Mouse (Mus musculus) brain, embryonic 18.5 days (tissue): ENCODE data around the gene Fam57b.
A peak's percentile ranks its signal among the peaks of the same experiment; 100 is the strongest.

Experiments
- DNase-seq: peaks from one replicate; pipeline ENCODE4 v3.0.0-alpha.2; 2012; ENCODE audit warnings: low read depth, low spot score

Gene Fam57b

GRCm38 (mm10) chr7:126825952-126826351 is 28.5 kb downstream of the Fam57b start:
- DNase-seq = no peak

GRCm38 (mm10) chr7:126831539-126831938 is 34.1 kb downstream of the Fam57b start, which contains the start of gene 4930451I11Rik:
4930451I11Rik (minus strand) TSS chr7:126831639.
- no peak for DNase-seq

GRCm38 (mm10) chr7:126832036-126832598 is 34.6 kb downstream of the Fam57b start:
- DNase-seq = no peak

GRCm38 (mm10) chr7:126833294-126833693 is 35.8 kb downstream of the Fam57b start:
- no peak for DNase-seq

DNA sequence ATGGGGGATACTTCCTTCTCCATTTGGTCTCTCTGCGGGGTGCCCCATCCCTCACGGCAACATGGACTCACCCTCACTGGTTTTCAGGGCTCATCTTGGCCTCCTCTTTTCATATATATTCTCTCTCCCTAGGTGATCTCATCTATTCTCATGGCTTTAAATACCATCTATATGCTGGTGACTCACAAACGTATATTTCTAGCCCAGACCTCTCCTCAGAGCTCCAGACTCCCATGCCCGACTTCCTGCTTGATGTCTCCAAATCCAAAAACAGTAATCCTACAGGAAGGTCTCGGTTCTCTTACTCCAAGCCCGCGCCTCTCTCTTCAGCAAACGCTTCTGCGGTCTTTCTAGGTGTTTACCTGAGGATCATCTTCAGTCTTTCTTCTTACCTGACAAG is 45.8 kb downstream of the Fam57b start:
- DNase-seq = no peak

DNA sequence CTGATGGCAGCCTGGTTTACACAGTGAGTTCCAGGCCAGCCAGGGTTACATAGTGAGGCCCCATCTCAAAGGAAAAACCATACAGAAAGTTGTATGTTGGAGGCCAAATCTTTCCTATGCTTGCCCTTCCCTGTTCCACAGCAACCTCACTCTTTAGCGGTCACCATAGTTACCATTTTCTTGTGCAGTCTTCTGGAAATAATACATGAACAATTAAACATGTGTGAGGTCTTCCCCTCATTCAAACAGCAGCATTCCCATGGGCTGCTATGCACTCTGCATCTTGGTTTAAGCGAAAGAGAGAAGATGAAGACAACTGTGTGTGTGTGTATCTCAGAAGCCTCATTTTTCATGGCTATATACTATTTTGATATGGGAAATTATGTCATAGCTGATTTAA is 48.0 kb downstream of the Fam57b start:
- DNase-seq = no peak

DNA sequence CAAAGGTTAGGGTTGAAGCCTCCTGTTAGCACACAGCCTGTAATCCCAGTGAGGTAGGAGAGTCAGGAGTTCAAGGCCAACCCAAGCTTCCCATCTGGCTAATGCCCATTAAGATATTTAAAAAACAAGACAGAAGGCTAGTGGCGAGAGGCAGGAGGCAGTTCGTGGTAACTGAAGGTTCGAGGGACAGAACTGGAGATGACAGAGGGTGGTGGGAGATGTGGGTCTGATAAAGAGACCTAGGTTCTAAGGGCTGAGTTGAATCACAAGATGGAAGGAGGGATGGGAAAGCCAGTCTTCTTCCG is 49.6 kb downstream of the Fam57b start, which contains the start of gene Doc2a:
Gene Doc2a (plus strand): TSS at position 301 of the 305 bp plus-strand sequence.
- DNase-seq = no peak

DNA sequence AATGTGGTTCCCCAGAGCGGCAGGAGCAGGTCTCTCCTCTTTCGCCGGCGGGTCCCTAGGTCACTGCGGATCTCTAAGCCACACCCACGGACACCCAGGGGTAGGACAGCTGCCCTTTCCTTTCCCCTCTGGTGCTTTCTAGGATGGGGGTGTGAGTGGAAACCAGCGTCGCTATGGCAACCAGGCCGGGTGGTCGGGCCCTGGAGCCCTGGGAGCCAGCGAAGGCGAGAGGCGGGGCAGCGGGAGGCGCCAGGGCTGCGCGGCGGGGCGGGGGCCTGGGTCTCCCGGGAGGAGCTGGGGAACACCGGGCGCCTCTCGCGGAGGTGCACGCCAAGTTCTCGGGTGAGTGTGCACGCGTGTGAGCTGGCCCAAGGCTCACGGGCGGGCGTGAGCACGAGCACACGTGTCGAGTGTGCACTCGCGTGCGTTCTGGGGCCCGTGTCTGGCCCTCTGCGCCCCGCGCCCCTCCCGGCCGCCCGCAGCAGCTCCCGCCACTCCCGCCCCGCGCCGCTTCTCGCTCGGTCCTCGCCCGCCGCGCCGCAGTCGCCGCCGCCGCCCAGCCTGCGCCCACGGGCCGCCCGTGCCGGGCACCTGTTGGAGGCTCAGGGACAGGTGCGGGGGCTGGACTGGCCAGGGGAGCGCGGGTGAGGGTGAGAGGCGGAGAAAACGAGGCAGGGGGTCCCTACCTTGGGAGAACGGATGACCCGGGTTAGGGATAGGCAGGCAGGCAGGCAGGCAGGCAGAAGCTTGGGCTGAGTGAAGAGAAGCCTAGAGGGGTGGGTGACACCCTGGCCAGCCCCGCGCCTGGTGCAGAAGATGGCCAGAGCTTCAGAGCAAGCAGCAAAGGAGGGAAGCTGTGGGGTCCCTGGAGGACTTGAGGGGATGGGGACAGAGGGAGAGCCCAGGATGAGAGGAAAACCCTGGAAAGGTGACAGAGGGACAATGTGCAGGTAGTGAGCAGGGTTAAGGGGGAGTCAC is 50.2 kb downstream of the Fam57b start:
- DNase-seq = no peak

- DNase-seq = no peak
These were observed 51.3 kb downstream of the Fam57b start for GRCm38 (mm10) chr7:126848794-126849193.

DNA sequence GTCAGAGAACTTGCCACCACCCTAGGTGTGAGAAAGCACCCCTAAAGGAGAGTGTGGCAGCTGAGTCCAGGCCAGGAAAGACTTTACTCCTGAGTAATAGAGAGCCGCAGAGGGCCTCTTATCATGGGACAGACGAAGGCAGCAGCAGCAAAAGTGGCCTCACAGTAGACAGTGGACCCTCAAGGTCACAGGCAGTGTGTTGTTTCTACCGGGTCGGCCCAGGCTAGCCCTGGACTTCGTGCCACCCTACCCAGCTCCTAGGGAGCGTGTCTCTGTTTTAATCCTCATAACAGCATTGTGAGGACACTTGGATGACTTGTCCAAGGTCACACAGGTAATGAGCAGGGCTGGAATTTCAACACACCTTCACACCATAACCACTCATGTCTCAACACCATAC is 52.7 kb downstream of the Fam57b start:
- DNase-seq = no peak

DNA sequence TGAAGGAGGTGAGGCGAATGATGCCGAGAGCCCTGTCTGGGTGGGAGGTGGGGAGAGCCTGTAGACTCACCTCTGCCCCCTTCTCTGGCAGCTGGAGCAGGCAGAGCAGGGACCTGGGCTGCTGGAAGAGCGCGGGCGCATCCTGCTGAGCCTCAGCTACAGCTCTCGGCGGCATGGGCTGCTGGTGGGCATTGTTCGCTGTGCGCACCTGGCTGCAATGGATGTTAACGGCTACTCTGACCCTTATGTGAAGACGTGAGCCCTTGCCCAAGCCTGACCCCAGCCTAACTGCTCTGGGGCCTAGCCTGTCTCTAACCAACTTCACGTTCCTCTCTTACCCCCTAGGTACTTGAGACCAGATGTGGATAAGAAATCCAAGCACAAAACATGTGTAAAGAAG is 53.7 kb downstream of the Fam57b start:
- DNase-seq = no peak

GRCm38 (mm10) chr7:126853454-126853853 is 56.0 kb downstream of the Fam57b start:
- DNase-seq = no peak

DNA sequence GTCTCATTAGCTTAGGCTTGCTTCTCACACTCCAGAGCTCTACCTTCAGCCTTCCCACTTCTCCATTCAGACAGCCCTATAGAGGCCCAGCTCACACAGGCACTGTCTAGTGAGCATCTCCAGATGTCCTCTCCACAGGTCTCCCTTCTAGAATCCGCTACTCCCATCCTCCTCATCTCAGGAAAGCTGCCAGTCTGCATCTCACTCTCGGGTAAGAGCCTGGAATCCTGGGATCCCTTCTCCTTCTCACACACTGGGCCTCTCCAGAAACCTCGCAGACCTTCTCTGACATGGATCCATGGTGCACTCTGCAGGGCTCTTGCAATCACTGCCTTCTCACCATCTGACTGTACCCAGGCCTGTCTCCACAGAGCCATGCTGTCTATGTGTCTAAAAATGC is 58.2 kb downstream of the Fam57b start:
- no peak for DNase-seq

GRCm38 (mm10) chr7:126856741-126857420 is 59.4 kb downstream of the Fam57b start:
- no peak for DNase-seq

- DNase-seq = no peak
These were observed 63.5 kb downstream of the Fam57b start for GRCm38 (mm10) chr7:126860987-126861386.

- peak; percentile 83 for DNase-seq
These were observed 64.1 kb downstream of the Fam57b start, which contains the start of gene Hirip3 for GRCm38 (mm10) chr7:126861429-126862130. Hirip3 (plus strand) TSS chr7:126861972.

DNA sequence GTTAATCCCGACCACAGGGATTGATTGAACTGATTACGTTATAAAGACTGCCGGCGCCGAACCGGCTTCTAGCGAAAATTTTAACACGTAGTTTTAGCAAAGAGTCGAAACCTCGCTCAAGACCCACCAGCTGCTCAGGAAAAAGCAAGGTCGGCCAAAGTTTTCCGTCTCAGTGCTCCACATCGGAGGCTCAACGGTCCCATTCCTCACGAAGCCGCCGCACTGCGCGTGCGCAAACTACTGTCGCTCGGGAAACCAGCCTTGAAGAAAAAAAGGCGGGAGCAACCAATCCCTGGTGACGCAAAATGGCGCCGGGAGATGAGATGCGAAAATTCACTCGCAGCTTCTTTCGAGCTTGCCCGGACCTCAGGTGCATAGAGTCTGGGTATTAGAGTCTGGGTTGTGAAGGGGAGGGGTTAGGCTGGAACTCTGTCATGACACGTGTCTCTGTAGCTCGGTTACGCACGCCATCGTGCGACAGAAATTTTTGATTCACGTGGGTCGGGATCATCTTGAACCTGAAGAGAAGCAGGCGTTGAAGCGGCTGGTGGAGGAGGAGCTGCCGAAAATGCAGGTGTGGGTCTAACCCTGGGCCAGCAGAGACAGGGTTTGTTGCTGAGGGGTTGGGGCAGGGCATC is 64.8 kb downstream of the Fam57b start, which contains the start of gene Ino80e:
Gene Ino80e (minus strand): TSS at position 231 of the 638 bp plus-strand sequence.
- peak; percentile 91 for DNase-seq

GRCm38 (mm10) chr7:126863791-126864190 is 66.3 kb downstream of the Fam57b start:
- no peak for DNase-seq

DNA sequence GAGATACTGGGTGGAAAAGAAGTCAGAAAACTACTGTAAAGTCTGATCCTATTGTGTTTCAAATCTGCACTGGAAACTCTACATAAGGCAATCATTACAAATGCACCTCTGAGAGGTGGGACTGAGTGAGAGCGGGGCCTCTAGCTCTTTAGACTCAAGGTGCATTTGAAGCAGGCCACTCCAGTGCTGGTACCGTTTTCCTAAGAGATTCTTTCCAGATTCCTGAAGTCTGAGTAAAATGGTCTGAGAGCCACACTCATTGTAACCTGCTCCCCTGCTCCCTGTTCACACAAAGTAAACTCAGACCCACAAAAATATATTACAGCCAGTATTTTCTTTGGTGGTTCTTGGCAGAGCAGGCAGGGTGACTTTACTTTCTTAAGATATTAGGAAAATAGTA is 70.1 kb downstream of the Fam57b start:
- no peak for DNase-seq

DNA sequence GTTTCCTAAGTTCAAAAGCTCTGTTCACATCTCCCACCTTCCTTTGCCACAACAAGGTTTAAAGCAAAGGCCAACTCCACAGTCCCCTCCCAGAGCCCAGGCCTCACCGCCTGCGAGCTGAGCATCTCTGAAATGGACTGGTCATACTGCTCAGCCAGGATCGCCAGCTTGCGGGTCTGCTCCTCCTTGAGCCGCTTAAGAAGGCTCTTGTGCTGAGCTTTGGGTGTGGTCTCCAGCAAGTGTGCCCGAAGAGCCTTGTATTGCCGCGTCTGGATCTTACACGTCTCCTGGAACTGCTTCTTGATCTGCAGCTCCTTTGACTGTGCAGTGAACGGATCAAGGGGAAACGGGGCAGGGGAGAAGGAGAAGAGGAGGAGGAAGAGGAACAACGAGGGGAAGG is 70.5 kb downstream of the Fam57b start:
- DNase-seq = no peak
